Mouse (Mus musculus): ENCODE results near the gene Sumo3. TPM values are rescaled to one million over a fixed set of nuclear protein-coding genes. Genes with fewer than 3 reads are reported as not detected.

The Sumo3 gene
- polyA plus RNA-seq, 1 experiment from 2014 or later: 356 TPM

DNA sequence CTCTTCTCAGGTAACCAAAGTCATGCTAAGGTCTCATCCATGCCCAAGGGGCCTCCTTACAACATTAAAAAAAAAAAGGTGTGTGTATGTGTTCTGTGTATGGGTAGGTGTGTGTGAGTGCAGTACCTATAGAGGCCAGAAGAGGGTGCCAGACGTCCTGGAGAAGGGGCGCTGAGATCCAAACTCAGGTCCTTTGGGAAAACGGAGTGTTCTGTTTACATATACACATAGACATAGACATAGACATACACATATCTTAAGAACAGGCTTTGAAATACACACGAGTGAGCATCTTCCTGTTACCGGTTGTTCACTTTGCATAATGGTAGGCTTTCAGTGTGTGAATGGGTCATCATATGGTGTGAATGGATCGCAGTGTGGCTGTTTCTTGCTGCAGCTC, 1.8 kb upstream of the Sumo3 start:
- WGBS: 90% methylated on average over 6 of the region's 6 CpGs
- ATAC-seq: no peak
- no peak overlapping the region for H3K9ac ChIP-seq (ENCODE audit: low read depth, low read length)
- peaks cover 7% of the 10 kb centered on the region; the same call in 1 of the 2 replicates for H3K4me1 ChIP-seq (ENCODE audit: control insufficient read depth, insufficient read depth, low read length)
- H3K4me2 ChIP-seq (ENCODE audit: low read depth, low read length): no peak overlapping the region
- H3K36me3 ChIP-seq (ENCODE audit: control insufficient read depth, insufficient read depth, low read length): 0 out of 2 replicates have a peak, but pooled peaks cover 3% of the 10 kb centered on the region
- H3K27me3 ChIP-seq (replicated peaks; ENCODE audit: control insufficient read depth, insufficient read depth, low read length): no peaks in the 10 kb centered on the region
- no peak overlapping the region for H3K27ac ChIP-seq (ENCODE audit: low read length)
- H3K9me3 ChIP-seq (ENCODE audit: control insufficient read depth, low read length): 0 out of 2 replicates have a peak, but pooled peaks cover 3% of the 10 kb centered on the region
- no peak overlapping the region for H3K4me3 ChIP-seq (ENCODE audit: low read length)

DNA sequence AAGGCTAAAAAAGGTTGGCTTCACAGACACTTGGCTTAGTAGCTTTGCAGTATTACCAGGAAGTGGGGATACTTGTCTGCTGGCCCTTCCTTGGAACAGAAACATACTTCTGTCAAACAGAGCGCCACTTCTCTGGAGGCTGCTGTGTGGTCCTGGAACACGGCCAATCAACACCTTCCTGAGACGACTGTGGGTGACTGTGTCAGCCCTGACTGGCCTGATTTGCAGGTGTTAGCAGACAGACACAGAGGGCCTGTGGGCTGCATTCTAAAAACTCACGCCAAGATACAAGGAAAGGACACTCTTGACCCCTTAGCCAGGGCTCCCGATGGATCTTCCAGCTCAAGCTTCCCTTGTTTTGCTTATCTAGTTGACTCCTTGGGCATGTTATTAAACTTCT, 939 bp upstream of the Sumo3 start:
- Histone ChIP-seq H3K36me3 (ENCODE audit: control insufficient read depth, insufficient read depth, low read length) (0 out of 2 replicates have a peak, but pooled peaks cover 1% of the 10 kb centered on the region), H3K4me2 (ENCODE audit: low read depth, low read length) (no peak overlapping the region), H3K9me3 (ENCODE audit: control insufficient read depth, low read length) (0 out of 2 replicates have a peak, but pooled peaks cover 3% of the 10 kb centered on the region), H3K27me3 (replicated peaks; ENCODE audit: control insufficient read depth, insufficient read depth, low read length) (no peaks in the 10 kb centered on the region), H3K9ac (ENCODE audit: low read depth, low read length) (no peak overlapping the region), H3K27ac (ENCODE audit: low read length) (peak overlapping the region; percentile 97; the same call in 1 of the 2 replicates), H3K4me1 (ENCODE audit: control insufficient read depth, insufficient read depth, low read length) (peaks cover 7% of the 10 kb centered on the region; the same call in 1 of the 2 replicates), H3K4me3 (ENCODE audit: low read length) (no peak overlapping the region)
- WGBS: 73% methylated on average over 5 of the region's 5 CpGs
- ATAC-seq: no peak

DNA sequence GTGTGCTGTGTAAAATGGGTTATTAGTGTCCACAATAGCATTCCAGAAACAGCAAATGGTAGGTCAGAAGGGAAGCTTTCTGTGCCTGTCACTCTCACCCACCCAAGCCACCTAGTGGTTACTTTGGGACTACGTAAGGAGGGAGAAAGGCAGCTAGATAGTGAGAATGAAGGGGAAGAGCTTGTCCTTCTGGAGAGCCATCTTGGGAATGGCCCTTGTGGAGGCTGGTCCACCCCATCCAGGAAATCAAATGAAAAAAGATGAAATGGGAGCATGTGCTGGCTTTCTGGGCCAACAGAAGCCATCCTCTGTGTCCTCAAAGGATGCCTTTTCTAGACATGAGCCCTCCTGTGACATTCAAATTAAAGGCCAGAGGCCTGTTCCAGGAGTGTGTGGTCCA, 529 bp upstream of the Sumo3 start:
- 0 out of 2 replicates have a peak, but pooled peaks cover 3% of the 10 kb centered on the region for H3K9me3 ChIP-seq (ENCODE audit: control insufficient read depth, low read length)
- peak overlapping the region; percentile 85; the same call in 1 of the 2 replicates for H3K9ac ChIP-seq (ENCODE audit: low read depth, low read length)
- peaks cover 4% of the 10 kb centered on the region; the same call in 1 of the 2 replicates for H3K36me3 ChIP-seq (ENCODE audit: control insufficient read depth, insufficient read depth, low read length)
- peak; percentile 30 for ATAC-seq
- peaks cover 7% of the 10 kb centered on the region; the same call in 1 of the 2 replicates for H3K4me1 ChIP-seq (ENCODE audit: control insufficient read depth, insufficient read depth, low read length)
- 16% methylated on average over 1 of the region's 1 CpGs for WGBS
- peak overlapping the region; percentile 97 for H3K27ac ChIP-seq (ENCODE audit: low read length)
- peak overlapping the region; percentile 79 for H3K4me3 ChIP-seq (ENCODE audit: low read length)
- H3K4me2 ChIP-seq (ENCODE audit: low read depth, low read length): peak overlapping the region; percentile 94; the same call in 1 of the 2 replicates
- no peaks in the 10 kb centered on the region for H3K27me3 ChIP-seq (replicated peaks; ENCODE audit: control insufficient read depth, insufficient read depth, low read length)

DNA sequence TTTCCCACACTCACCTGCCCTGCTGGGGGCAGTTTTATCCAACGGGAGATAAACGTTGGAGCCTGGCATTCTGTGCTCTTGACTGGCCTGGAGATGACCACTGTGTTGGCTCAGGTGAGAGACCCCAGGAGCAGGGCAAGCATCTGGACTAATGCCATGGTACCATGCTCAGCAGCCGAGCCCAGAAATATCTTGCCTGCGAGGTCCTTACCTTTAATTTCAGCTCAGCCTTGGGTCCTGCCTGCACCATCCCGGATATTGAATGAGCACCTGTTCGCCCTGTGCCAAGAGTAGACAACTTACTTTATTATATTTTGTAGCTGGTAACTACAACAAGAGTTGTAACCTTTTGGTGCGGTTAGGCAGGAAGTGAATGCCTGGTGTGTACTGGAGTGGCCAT, 958 bp downstream of the Sumo3 start:
- Histone ChIP-seq H3K4me2 (ENCODE audit: low read depth, low read length) (peak overlapping the region; percentile 94), H3K9me3 (ENCODE audit: control insufficient read depth, low read length) (0 out of 2 replicates have a peak, but pooled peaks cover 3% of the 10 kb centered on the region), H3K27ac (ENCODE audit: low read length) (peak overlapping the region; percentile 97), H3K9ac (ENCODE audit: low read depth, low read length) (peak overlapping the region; percentile 85), H3K4me1 (ENCODE audit: control insufficient read depth, insufficient read depth, low read length) (peaks cover 7% of the 10 kb centered on the region; the same call in 1 of the 2 replicates), H3K36me3 (ENCODE audit: control insufficient read depth, insufficient read depth, low read length) (peaks cover 11% of the 10 kb centered on the region), H3K27me3 (replicated peaks; ENCODE audit: control insufficient read depth, insufficient read depth, low read length) (no peaks in the 10 kb centered on the region), H3K4me3 (ENCODE audit: low read length) (peak overlapping the region; percentile 79)
- ATAC-seq: peak; percentile 34
- WGBS: 27% methylated on average over 7 of the region's 7 CpGs

DNA sequence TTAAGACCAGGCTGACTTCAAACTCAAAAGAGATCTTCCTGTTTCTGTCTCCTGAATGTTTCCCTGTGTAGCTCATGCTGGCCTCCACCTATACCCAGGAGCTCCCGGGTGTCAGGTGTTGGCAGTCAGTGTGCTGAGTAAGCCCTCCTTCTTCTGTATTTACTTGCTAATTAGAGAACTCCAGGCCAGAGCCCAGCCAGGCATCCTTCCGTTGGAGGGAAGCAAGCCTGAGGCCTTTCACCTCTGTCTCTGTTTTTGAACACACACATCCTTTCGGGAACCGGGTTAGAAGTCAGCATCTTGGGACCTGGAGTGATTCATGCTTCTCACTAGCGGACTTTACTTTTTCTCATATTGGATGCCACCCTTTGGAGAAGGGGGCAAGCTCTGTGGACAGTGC, 1.5 kb downstream of the Sumo3 start:
- no peaks in the 10 kb centered on the region for H3K27me3 ChIP-seq (replicated peaks; ENCODE audit: control insufficient read depth, insufficient read depth, low read length)
- H3K4me1 ChIP-seq (ENCODE audit: control insufficient read depth, insufficient read depth, low read length): peaks cover 7% of the 10 kb centered on the region
- peak overlapping the region; percentile 79 for H3K4me3 ChIP-seq (ENCODE audit: low read length)
- H3K4me2 ChIP-seq (ENCODE audit: low read depth, low read length): peak overlapping the region; percentile 94
- no peak overlapping the region for H3K27ac ChIP-seq (ENCODE audit: low read length)
- no peak for ATAC-seq
- 67% methylated on average over 5 of the region's 5 CpGs for WGBS
- H3K9ac ChIP-seq (ENCODE audit: low read depth, low read length): peak overlapping the region; percentile 85
- 0 out of 2 replicates have a peak, but pooled peaks cover 3% of the 10 kb centered on the region for H3K9me3 ChIP-seq (ENCODE audit: control insufficient read depth, low read length)
- H3K36me3 ChIP-seq (ENCODE audit: control insufficient read depth, insufficient read depth, low read length): peaks cover 11% of the 10 kb centered on the region

DNA sequence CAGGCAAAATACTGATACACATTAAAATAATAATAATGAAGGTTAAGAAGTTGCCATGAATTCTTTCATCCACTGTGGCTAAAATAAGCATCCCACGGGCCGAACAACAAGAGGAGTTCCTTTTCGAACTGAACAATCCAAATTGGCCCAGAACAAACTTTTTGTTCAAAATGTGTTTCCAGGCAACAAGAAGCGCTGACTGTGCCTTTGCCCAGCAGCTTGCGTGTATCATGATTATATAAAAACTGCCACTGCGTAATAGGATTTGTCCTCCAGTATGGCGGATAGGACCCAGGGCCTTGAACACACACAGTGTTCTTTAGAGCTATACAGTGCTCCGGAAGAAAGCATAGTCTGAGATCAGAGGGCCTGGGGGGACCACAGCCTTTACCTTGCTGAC, 2.7 kb downstream of the Sumo3 start:
- no peak overlapping the region for H3K27ac ChIP-seq (ENCODE audit: low read length)
- H3K27me3 ChIP-seq (replicated peaks; ENCODE audit: control insufficient read depth, insufficient read depth, low read length): no peaks in the 10 kb centered on the region
- peaks cover 11% of the 10 kb centered on the region for H3K36me3 ChIP-seq (ENCODE audit: control insufficient read depth, insufficient read depth, low read length)
- H3K4me1 ChIP-seq (ENCODE audit: control insufficient read depth, insufficient read depth, low read length): peaks cover 16% of the 10 kb centered on the region
- no peak for ATAC-seq
- H3K9me3 ChIP-seq (ENCODE audit: control insufficient read depth, low read length): 0 out of 2 replicates have a peak, but pooled peaks cover 3% of the 10 kb centered on the region
- no peak overlapping the region for H3K4me2 ChIP-seq (ENCODE audit: low read depth, low read length)
- no peak overlapping the region for H3K9ac ChIP-seq (ENCODE audit: low read depth, low read length)
- WGBS: 93% methylated on average over 8 of the region's 8 CpGs
- no peak overlapping the region for H3K4me3 ChIP-seq (ENCODE audit: low read length)

DNA sequence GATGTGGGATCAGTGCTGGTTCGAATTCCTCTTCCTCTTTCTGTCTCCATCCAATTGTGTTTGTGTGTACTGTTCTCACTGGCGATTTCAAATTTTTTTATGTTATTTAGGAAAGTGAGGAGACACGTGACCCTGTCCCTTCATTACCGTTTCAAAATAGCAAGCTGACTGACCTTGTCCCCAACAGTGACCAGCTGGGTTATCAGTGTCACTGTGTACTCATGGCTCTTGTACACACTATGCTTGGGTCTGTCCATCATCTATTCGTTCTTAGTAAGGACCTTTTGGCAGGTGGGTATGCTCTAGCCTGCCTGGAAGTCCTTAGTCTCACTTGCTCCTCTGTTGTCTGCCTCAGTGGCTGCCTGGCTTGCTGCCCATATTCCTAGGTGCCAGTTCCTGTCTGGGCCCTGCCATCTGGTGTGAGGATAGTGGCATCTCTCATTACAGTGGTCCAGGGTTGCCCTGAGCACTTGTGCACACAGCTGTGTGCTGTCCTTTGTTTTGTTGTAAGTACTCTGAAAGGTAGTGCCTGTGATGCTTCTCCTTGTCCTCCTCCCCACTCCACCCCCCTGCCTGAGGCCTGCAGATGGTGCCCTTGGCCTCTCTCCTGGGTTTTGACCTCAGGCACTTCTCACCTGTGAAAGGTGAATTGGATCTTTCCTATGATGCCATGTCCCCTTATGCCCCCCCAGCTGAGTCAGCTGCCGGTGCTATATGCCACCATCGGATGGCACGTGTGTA, 4.5 kb downstream of the Sumo3 start:
- Histone ChIP-seq H3K4me2 (ENCODE audit: low read depth, low read length) (no peak overlapping the region), H3K27ac (ENCODE audit: low read length) (no peak overlapping the region), H3K36me3 (ENCODE audit: control insufficient read depth, insufficient read depth, low read length) (peaks cover 19% of the 10 kb centered on the region), H3K9ac (ENCODE audit: low read depth, low read length) (no peak overlapping the region), H3K4me3 (ENCODE audit: low read length) (no peak overlapping the region), H3K27me3 (replicated peaks; ENCODE audit: control insufficient read depth, insufficient read depth, low read length) (no peaks in the 10 kb centered on the region), H3K9me3 (ENCODE audit: control insufficient read depth, low read length) (no peaks in the 10 kb centered on the region), H3K4me1 (ENCODE audit: control insufficient read depth, insufficient read depth, low read length) (peaks cover 19% of the 10 kb centered on the region)
- ATAC-seq: no peak
- WGBS: 82% methylated on average over 8 of the region's 8 CpGs

DNA sequence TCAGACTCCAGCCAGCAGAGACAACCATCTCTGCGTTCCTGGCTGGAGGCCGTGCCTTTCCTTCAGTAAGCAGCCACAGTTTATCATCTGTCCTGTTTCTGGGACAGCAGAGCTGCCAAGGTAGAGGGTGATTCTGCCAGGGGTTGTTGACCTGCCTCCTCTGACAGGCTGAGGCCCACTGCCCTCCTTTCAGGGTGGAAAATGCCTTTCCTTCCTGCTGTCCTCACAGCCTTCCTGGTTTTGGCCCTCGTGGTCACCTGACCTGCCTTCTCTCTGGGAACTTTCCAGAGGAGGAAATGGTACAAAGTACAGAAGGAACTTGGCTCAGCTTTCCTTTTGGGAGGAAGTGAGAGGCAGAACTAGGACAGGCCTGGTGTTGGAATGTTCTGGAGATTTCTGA, 7.5 kb downstream of the Sumo3 start:
- 0 out of 2 replicates have a peak overlapping the region, but pooled peaks have one; percentile 40 for H3K9ac ChIP-seq (ENCODE audit: low read depth, low read length)
- WGBS: 64% methylated on average over 3 of the region's 3 CpGs
- no peaks in the 10 kb centered on the region for H3K27me3 ChIP-seq (replicated peaks; ENCODE audit: control insufficient read depth, insufficient read depth, low read length)
- peak overlapping the region; percentile 90 for H3K27ac ChIP-seq (ENCODE audit: low read length)
- ATAC-seq: peak; percentile 90
- peaks cover 30% of the 10 kb centered on the region for H3K36me3 ChIP-seq (ENCODE audit: control insufficient read depth, insufficient read depth, low read length)
- no peak overlapping the region for H3K4me3 ChIP-seq (ENCODE audit: low read length)
- H3K4me1 ChIP-seq (ENCODE audit: control insufficient read depth, insufficient read depth, low read length): peaks cover 11% of the 10 kb centered on the region
- 0 out of 2 replicates have a peak overlapping the region, but pooled peaks have one; percentile 22 for H3K4me2 ChIP-seq (ENCODE audit: low read depth, low read length)
- H3K9me3 ChIP-seq (ENCODE audit: control insufficient read depth, low read length): no peaks in the 10 kb centered on the region

DNA sequence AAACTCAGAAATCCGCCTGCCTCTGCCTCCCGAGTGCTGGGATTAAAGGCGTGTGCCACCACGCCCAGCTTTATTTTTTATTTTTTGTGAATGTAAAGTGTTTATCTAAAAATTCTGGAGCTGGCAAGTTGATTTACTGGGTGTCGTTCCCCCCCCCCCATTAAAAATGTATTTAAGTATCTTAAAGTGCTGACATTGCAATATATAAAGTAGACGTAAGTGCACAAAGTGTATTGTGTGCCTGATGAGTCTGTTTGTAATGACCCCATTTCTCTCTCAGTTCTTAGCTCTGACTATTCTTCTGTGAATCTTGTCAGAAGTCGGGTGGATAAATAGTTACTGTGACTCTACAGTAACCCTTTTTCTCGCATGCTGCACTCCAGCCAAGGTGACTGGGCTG, 9.8 kb downstream of the Sumo3 start:
- H3K36me3 ChIP-seq (ENCODE audit: control insufficient read depth, insufficient read depth, low read length): peaks cover 23% of the 10 kb centered on the region

More for the DNA sequence above, 9.8 kb downstream of the Sumo3 start:
- Histone ChIP-seq H3K27me3 (replicated peaks; ENCODE audit: control insufficient read depth, insufficient read depth, low read length) (no peaks in the 10 kb centered on the region), H3K27ac (ENCODE audit: low read length) (no peak overlapping the region), H3K9me3 (ENCODE audit: control insufficient read depth, low read length) (no peaks in the 10 kb centered on the region), H3K4me2 (ENCODE audit: low read depth, low read length) (no peak overlapping the region), H3K4me3 (ENCODE audit: low read length) (no peak overlapping the region), H3K9ac (ENCODE audit: low read depth, low read length) (no peak overlapping the region), H3K4me1 (ENCODE audit: control insufficient read depth, insufficient read depth, low read length) (peaks cover 11% of the 10 kb centered on the region)
- WGBS: 92% methylated on average over 8 of the region's 8 CpGs
- ATAC-seq: no peak

All from intestine, embryonic 16.5 days (tissue).